ENCODE assay signal across 8 mouse cellular contexts in the genomic region with DNA sequence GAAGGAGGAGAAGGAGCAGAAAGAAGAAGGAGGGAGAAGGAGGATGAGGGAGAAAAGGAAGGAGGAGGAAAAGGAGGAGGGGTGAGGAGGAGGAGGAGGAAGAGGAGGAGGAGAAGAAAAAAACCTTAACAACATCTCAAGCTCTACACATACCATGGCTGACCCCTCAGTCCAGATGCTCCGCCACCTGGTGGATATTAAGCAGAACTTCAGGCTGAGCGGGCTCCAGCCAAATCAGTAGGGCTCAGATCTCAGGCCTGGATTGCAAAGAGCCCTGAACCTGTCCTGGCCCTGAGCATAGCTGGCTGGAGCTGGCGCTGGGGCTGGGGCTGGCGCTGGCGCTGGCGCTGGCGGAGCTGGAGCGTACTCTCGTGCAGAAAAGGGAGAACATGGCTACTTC. TPM values are rescaled to one million over a fixed set of nuclear protein-coding genes. Genes with fewer than 3 reads are reported as not detected.
DNase-seq lines count a peak whose midpoint lies in the region; ATAC-seq and TF ChIP-seq lines count a peak whose summit lies in the region.

No protein-coding gene starts in this region.

- H3K27ac ChIP-seq in layer of hippocampus, adult 2 months = no peak overlapping the region

- intact Hi-C loops in heart, postnatal 36 days (cut with DNase I) = loop anchor here (1.0 to 10.0 kb wide), 3 partner anchors 19 to 193 kb away; no protein-coding TSS in a partner anchor

- peak; percentile 85 for TF ChIP-seq CTCF in layer of hippocampus, adult 2 months (conservative IDR thresholded peaks at IDR 0.05)

- peak; percentile 81 for ATAC-seq in erythroid progenitor cell, adult 5-6 weeks (replicated peaks; ENCODE audit: low FRiP score, poor library complexity, severe bottlenecking)

- DNase-seq in layer of hippocampus, adult 2 months (ENCODE audit: low spot score in 2 of 2) = peak in 1 of 2 experiments; percentile 70
- DNase-seq in layer of hippocampus, adult 9-10 months (ENCODE audit: low spot score) = no peak
- peak; percentile 80 for DNase-seq in brain, adult 2 months (ENCODE audit: low read depth, low spot score)
- peak; percentile 68 to 71 for DNase-seq in heart, postnatal 36 days
- DNase-seq in layer of hippocampus, postnatal 10 days (ENCODE audit: low spot score in 2 of 2) = peak; percentile 68 to 71
- DNase-seq in mesoderm, embryonic 11.5 days (ENCODE audit: low read depth, low spot score) = peak; percentile 78
- DNase-seq in spleen, adult 12 weeks (ENCODE audit: low spot score) = peak; percentile 31

- no peak overlapping the region for H3K4me3 ChIP-seq in layer of hippocampus, adult 2 months

RNA-seq across cellular contexts. Expression of gene Efna3, which starts 14.7 kb away (rescaled TPM):
- 10 to 100 TPM; 65.5 to 76.3 TPM for total RNA-seq in layer of hippocampus, adult 2 months (2021)
- not detected in 2 replicates for total RNA-seq in erythroid progenitor cell, adult 5-6 weeks (2015; ENCODE audit: low replicate concordance)
- total RNA-seq in erythroid progenitor cell, adult 5-6 weeks (2017; ENCODE audit: low replicate concordance) = not detected in 2 replicates
- not detected for total RNA-seq in heart, postnatal 36 days (2021)
- 10 to 100 TPM; 59.9 to 63.1 TPM for total RNA-seq in layer of hippocampus, postnatal 10 days (2021)

RNA-seq across cellular contexts. Expression of gene Efna1, which starts 27.1 kb away (rescaled TPM):
- total RNA-seq in layer of hippocampus, adult 2 months (2021) = 1 to 10 TPM; 7.6 to 7.9 TPM
- total RNA-seq in erythroid progenitor cell, adult 5-6 weeks (2015; ENCODE audit: low replicate concordance) = not detected in 2 replicates
- not detected in 2 replicates for total RNA-seq in erythroid progenitor cell, adult 5-6 weeks (2017; ENCODE audit: low replicate concordance)
- 10 to 100 TPM; 28.3 to 42.6 TPM for total RNA-seq in heart, postnatal 36 days (2021)
- 1 to 10 TPM; 6.4 to 7.2 TPM for total RNA-seq in layer of hippocampus, postnatal 10 days (2021)

RNA-seq across cellular contexts. Expression of gene Efna4, which starts 29.7 kb away (rescaled TPM):
- total RNA-seq in layer of hippocampus, adult 2 months (2021) = under 1 TPM; 0.61 to 0.96 TPM
- not detected in 2 replicates for total RNA-seq in erythroid progenitor cell, adult 5-6 weeks (2015; ENCODE audit: low replicate concordance)
- total RNA-seq in erythroid progenitor cell, adult 5-6 weeks (2017; ENCODE audit: low replicate concordance) = not detected in 2 replicates
- total RNA-seq in heart, postnatal 36 days (2021) = under 1 TPM; 0.19 to 0.22 TPM
- total RNA-seq in layer of hippocampus, postnatal 10 days (2021) = 1 to 10 TPM; 2.7 to 3.4 TPM

RNA-seq across cellular contexts. Expression of gene Slc50a1, which starts 37.7 kb away (rescaled TPM):
- total RNA-seq in layer of hippocampus, adult 2 months (2021) = 10 to 100 TPM; 46.3 to 58.9 TPM
- total RNA-seq in erythroid progenitor cell, adult 5-6 weeks (2015; ENCODE audit: low replicate concordance) = 17.7 and 35.6 TPM in 2 replicates
- total RNA-seq in erythroid progenitor cell, adult 5-6 weeks (2017; ENCODE audit: low replicate concordance) = 3.7 and 9.7 TPM in 2 replicates
- total RNA-seq in heart, postnatal 36 days (2021) = 10 to 100 TPM; 20.5 to 23.0 TPM
- total RNA-seq in layer of hippocampus, postnatal 10 days (2021) = 10 to 100 TPM; 27.6 to 29.8 TPM

RNA-seq across cellular contexts. Expression of gene Adam15, which starts 41.7 kb away (rescaled TPM):
- total RNA-seq in layer of hippocampus, adult 2 months (2021) = 100 to 1,000 TPM; 122 to 127 TPM
- 6.5 and 13.8 TPM in 2 replicates for total RNA-seq in erythroid progenitor cell, adult 5-6 weeks (2015; ENCODE audit: low replicate concordance)
- total RNA-seq in erythroid progenitor cell, adult 5-6 weeks (2017; ENCODE audit: low replicate concordance) = 0.77 and 3.5 TPM in 2 replicates
- 10 to 100 TPM; 56.5 to 62.6 TPM for total RNA-seq in heart, postnatal 36 days (2021)
- total RNA-seq in layer of hippocampus, postnatal 10 days (2021) = 100 to 1,000 TPM; 102 to 105 TPM

Comparison
In these comparisons a context has a peak if more than half of its experiments do, and no peak if none do; other contexts are left out.
1. RNA of gene Efna3, which starts 14.7 kb away (total RNA-seq): 65.5 to 76.3 TPM in layer of hippocampus, adult 2 months and 59.9 to 63.1 TPM in layer of hippocampus, postnatal 10 days; not detected in erythroid progenitor cell, adult 5-6 weeks and not detected in heart, postnatal 36 days; every median in the first group is over 10 times any median in the second.
2. RNA of gene Efna1, which starts 27.1 kb away (total RNA-seq): 28.3 to 42.6 TPM in heart, postnatal 36 days, 7.6 to 7.9 TPM in layer of hippocampus, adult 2 months and 6.4 to 7.2 TPM in layer of hippocampus, postnatal 10 days; not detected in erythroid progenitor cell, adult 5-6 weeks; every median in the first group is over 4 times any median in the second.